Mouse (Mus musculus): ENCODE measurements around the gene Kifc1. TPM values are rescaled to one million over a fixed set of nuclear protein-coding genes. Genes with fewer than 3 reads are reported as not detected.

Kifc1 gene
- total RNA-seq, 1 experiment: 149 TPM

- no peaks in the 10 kb centered on the region for H3K9me3 ChIP-seq (ENCODE audit: control insufficient read depth, insufficient read depth, low read depth, low read length)
- peak overlapping the region; percentile 3 to 39 for H3K4me3 ChIP-seq (ENCODE audit: insufficient read depth in 1 of 2, low read depth in 1 of 2, low read length in 2 of 2, poor library complexity in 1 of 2, severe bottlenecking in 1 of 2)
- H3K4me1 ChIP-seq (ENCODE audit: control insufficient read depth in 2 of 2, insufficient read depth in 2 of 2, low read length in 2 of 2, poor library complexity in 1 of 2): peaks cover 0 to 8% of the 10 kb centered on the region in 2 experiments; a peak in 2 of 4 replicates
- TF ChIP-seq ZNF384 (IDR thresholded peaks at IDR 0.05; ENCODE audit: low read depth, low read length): no peak
- no peak for TF ChIP-seq MAFK (IDR thresholded peaks at IDR 0.05; ENCODE audit: insufficient read depth, low read depth, low read length)
- TF ChIP-seq CHD2 (IDR thresholded peaks at IDR 0.05; ENCODE audit: low read depth, low read length): no peak
- no peak for TF ChIP-seq HCFC1 (IDR thresholded peaks at IDR 0.05; ENCODE audit: borderline replicate concordance, insufficient read depth, low read length)
- TF ChIP-seq ZC3H11A (IDR thresholded peaks at IDR 0.05; ENCODE audit: borderline replicate concordance, low read depth, low read length): no peak
- DNase-seq (ENCODE audit: low read depth, low spot score): no peak
- peaks cover 40% of the 10 kb centered on the region for H3K36me3 ChIP-seq (ENCODE audit: control insufficient read depth, insufficient read depth, low read length, poor library complexity, severe bottlenecking)
- in situ Hi-C loops (cut with MboI; ENCODE audit: low sequenced_read_pairs in 2 of 2, unreplicated experiment in 2 of 2): no loop called here
- no peak overlapping the region for H3K27ac ChIP-seq (ENCODE audit: insufficient read depth, low read depth, low read length, poor library complexity, severe bottlenecking)
- H3K9ac ChIP-seq (ENCODE audit: insufficient read depth, low read depth, low read length, poor library complexity, severe bottlenecking): peak overlapping the region; percentile 39; the same call in 1 of the 2 replicates
Observed at GRCm38 (mm10) chr17:33911052-33911812, 20.8 kb upstream of the Kifc1 start.

GRCm38 (mm10) chr17:33910346-33911051, 20.0 kb upstream of the Kifc1 start:
- H3K4me3 ChIP-seq (ENCODE audit: insufficient read depth in 1 of 2, low read depth in 1 of 2, low read length in 2 of 2, poor library complexity in 1 of 2, severe bottlenecking in 1 of 2): peak overlapping the region; percentile 84 to 87
- peaks cover 0 to 8% of the 10 kb centered on the region in 2 experiments; a peak in 2 of 4 replicates for H3K4me1 ChIP-seq (ENCODE audit: control insufficient read depth in 2 of 2, insufficient read depth in 2 of 2, low read length in 2 of 2, poor library complexity in 1 of 2)
- H3K27ac ChIP-seq (ENCODE audit: insufficient read depth, low read depth, low read length, poor library complexity, severe bottlenecking): no peak overlapping the region; the same call in 1 of the 2 replicates
- no peaks in the 10 kb centered on the region for H3K9me3 ChIP-seq (ENCODE audit: control insufficient read depth, insufficient read depth, low read depth, low read length)
- no peak for DNase-seq (ENCODE audit: low read depth, low spot score)
- no peak for TF ChIP-seq ZC3H11A (IDR thresholded peaks at IDR 0.05; ENCODE audit: borderline replicate concordance, low read depth, low read length)
- TF ChIP-seq HCFC1 (IDR thresholded peaks at IDR 0.05; ENCODE audit: borderline replicate concordance, insufficient read depth, low read length): no peak
- no peak for TF ChIP-seq MAFK (IDR thresholded peaks at IDR 0.05; ENCODE audit: insufficient read depth, low read depth, low read length)
- no peak for TF ChIP-seq CHD2 (IDR thresholded peaks at IDR 0.05; ENCODE audit: low read depth, low read length)
- peak overlapping the region; percentile 92; the same call in 1 of the 2 replicates for H3K9ac ChIP-seq (ENCODE audit: insufficient read depth, low read depth, low read length, poor library complexity, severe bottlenecking)
- peaks cover 40% of the 10 kb centered on the region for H3K36me3 ChIP-seq (ENCODE audit: control insufficient read depth, insufficient read depth, low read length, poor library complexity, severe bottlenecking)
- in situ Hi-C loops (cut with MboI; ENCODE audit: low sequenced_read_pairs in 2 of 2, unreplicated experiment in 2 of 2): no loop called here

- Histone ChIP-seq H3K36me3 (ENCODE audit: control insufficient read depth, insufficient read depth, low read length, poor library complexity, severe bottlenecking) (peaks cover 36% of the 10 kb centered on the region), H3K27ac (ENCODE audit: insufficient read depth, low read depth, low read length, poor library complexity, severe bottlenecking) (peak overlapping the region; percentile 76), H3K9me3 (ENCODE audit: control insufficient read depth, insufficient read depth, low read depth, low read length) (no peaks in the 10 kb centered on the region), H3K9ac (ENCODE audit: insufficient read depth, low read depth, low read length, poor library complexity, severe bottlenecking) (peak overlapping the region; percentile 92), H3K4me1 (ENCODE audit: control insufficient read depth in 2 of 2, insufficient read depth in 2 of 2, low read length in 2 of 2, poor library complexity in 1 of 2) (peaks cover 0 to 8% of the 10 kb centered on the region in 2 experiments; a peak in 2 of 4 replicates), H3K4me3 (ENCODE audit: insufficient read depth in 1 of 2, low read depth in 1 of 2, low read length in 2 of 2, poor library complexity in 1 of 2, severe bottlenecking in 1 of 2) (peak overlapping the region; percentile 84 to 87)
- no peak for DNase-seq (ENCODE audit: low read depth, low spot score)
- TF ChIP-seq MAFK (IDR thresholded peaks at IDR 0.05; ENCODE audit: insufficient read depth, low read depth, low read length) (no peak), CHD2 (IDR thresholded peaks at IDR 0.05; ENCODE audit: low read depth, low read length) (no peak), HCFC1 (IDR thresholded peaks at IDR 0.05; ENCODE audit: borderline replicate concordance, insufficient read depth, low read length) (no peak), ZNF384 (IDR thresholded peaks at IDR 0.05; ENCODE audit: low read depth, low read length) (no peak), ZC3H11A (IDR thresholded peaks at IDR 0.05; ENCODE audit: borderline replicate concordance, low read depth, low read length) (no peak)
- in situ Hi-C loops (cut with MboI; ENCODE audit: low sequenced_read_pairs in 2 of 2, unreplicated experiment in 2 of 2): no loop called here
Observed at GRCm38 (mm10) chr17:33909869-33910250, 19.4 kb upstream of the Kifc1 start.

GRCm38 (mm10) chr17:33909077-33909868, 18.8 kb upstream of the Kifc1 start, which contains the start of gene Daxx:
Gene Daxx (plus strand): TSS chr17:33909414.
- in situ Hi-C loops (cut with MboI; ENCODE audit: low sequenced_read_pairs in 2 of 2, unreplicated experiment in 2 of 2): no loop called here
- Histone ChIP-seq H3K9ac (ENCODE audit: insufficient read depth, low read depth, low read length, poor library complexity, severe bottlenecking) (peak within 1 kb of the TSS; percentile 92), H3K4me1 (ENCODE audit: control insufficient read depth in 2 of 2, insufficient read depth in 2 of 2, low read length in 2 of 2, poor library complexity in 1 of 2) (peaks cover 0 to 8% of the 10 kb centered on the region in 2 experiments; a peak in 2 of 4 replicates), H3K27ac (ENCODE audit: insufficient read depth, low read depth, low read length, poor library complexity, severe bottlenecking) (peak within 1 kb of the TSS; percentile 90), H3K9me3 (ENCODE audit: control insufficient read depth, insufficient read depth, low read depth, low read length) (no peaks in the 10 kb centered on the region), H3K4me3 (ENCODE audit: insufficient read depth in 1 of 2, low read depth in 1 of 2, low read length in 2 of 2, poor library complexity in 1 of 2, severe bottlenecking in 1 of 2) (peak within 1 kb of the TSS; percentile 84 to 87), H3K36me3 (ENCODE audit: control insufficient read depth, insufficient read depth, low read length, poor library complexity, severe bottlenecking) (peaks cover 35% of the 10 kb centered on the region)
- DNase-seq (ENCODE audit: low read depth, low spot score): peak; percentile 97
- no peak for TF ChIP-seq ZNF384 (IDR thresholded peaks at IDR 0.05; ENCODE audit: low read depth, low read length)
- TF ChIP-seq ZC3H11A (IDR thresholded peaks at IDR 0.05; ENCODE audit: borderline replicate concordance, low read depth, low read length): no peak
- TF ChIP-seq MAFK (IDR thresholded peaks at IDR 0.05; ENCODE audit: insufficient read depth, low read depth, low read length): no peak
- peak; percentile 90 for TF ChIP-seq HCFC1 (IDR thresholded peaks at IDR 0.05; ENCODE audit: borderline replicate concordance, insufficient read depth, low read length)
- TF ChIP-seq CHD2 (IDR thresholded peaks at IDR 0.05; ENCODE audit: low read depth, low read length): no peak; the same call in 1 of the 2 replicates

Data from ES-E14 (cell line).